Mouse (Mus musculus) frontal cortex, postnatal 14 days (tissue): ENCODE data around the gene Nmur1.
"Not testable (repeated sequence)": the region's sequence is repeated elsewhere in the genome, so short reads cannot be mapped to it uniquely, and the experiment has no call there.

Experiments
- DNase-seq, 2 experiments: peaks; one replicate each; pipeline ENCODE4 v3.0.0; 2022; ENCODE audit warnings: low spot score in 2 of 2

Gene Nmur1

GRCm38 (mm10) chr1:86426128-86426527 lies at the start of gene Nmur1, which contains the start of gene Tex44:
Gene Nmur1, minus strand, starts transcription at chr1:86426228.
Gene Tex44, plus strand, starts transcription at chr1:86426329.
- DNase-seq = no peak

- DNase-seq = no peak
These were observed 47.2 kb upstream of the Nmur1 start for GRCm38 (mm10) chr1:86473109-86473760.

GRCm38 (mm10) chr1:86472197-86472952 lies 46.3 kb upstream of the Nmur1 start:
- no peak for DNase-seq

GRCm38 (mm10) chr1:86471504-86471961 lies 45.5 kb upstream of the Nmur1 start:
- DNase-seq = not testable (repeated sequence)

- DNase-seq = peak in 1 of 2 experiments; percentile 37
These were observed 44.6 kb upstream of the Nmur1 start for GRCm38 (mm10) chr1:86470519-86471181.

GRCm38 (mm10) chr1:86469876-86470275 lies 43.8 kb upstream of the Nmur1 start:
- DNase-seq = no peak

- no peak for DNase-seq
These were observed 41.4 kb upstream of the Nmur1 start for GRCm38 (mm10) chr1:86467416-86467815.

GRCm38 (mm10) chr1:86464875-86465224 lies 38.8 kb upstream of the Nmur1 start:
- no peak for DNase-seq

GRCm38 (mm10) chr1:86464223-86464874 lies 38.3 kb upstream of the Nmur1 start:
- no peak for DNase-seq

GRCm38 (mm10) chr1:86459371-86459770 lies 33.3 kb upstream of the Nmur1 start:
- DNase-seq = no peak

GRCm38 (mm10) chr1:86456892-86457581 lies 31.0 kb upstream of the Nmur1 start:
- DNase-seq = no peak

GRCm38 (mm10) chr1:86452713-86453112 lies 26.7 kb upstream of the Nmur1 start:
- no peak for DNase-seq

- no peak for DNase-seq
These were observed 23.9 kb upstream of the Nmur1 start for GRCm38 (mm10) chr1:86449966-86450365.

GRCm38 (mm10) chr1:86448272-86448671 lies 22.2 kb upstream of the Nmur1 start:
- no peak for DNase-seq

- DNase-seq = no peak
These were observed 21.7 kb upstream of the Nmur1 start for GRCm38 (mm10) chr1:86447596-86448171.

- no peak for DNase-seq
These were observed 17.6 kb upstream of the Nmur1 start for GRCm38 (mm10) chr1:86443386-86444172.

GRCm38 (mm10) chr1:86442832-86443231 lies 16.8 kb upstream of the Nmur1 start:
- DNase-seq = no peak

- peak; percentile 71 to 72 for DNase-seq
These were observed 16.2 kb upstream of the Nmur1 start for GRCm38 (mm10) chr1:86441980-86442831.

GRCm38 (mm10) chr1:86441724-86441979 lies 15.6 kb upstream of the Nmur1 start:
- no peak for DNase-seq
